Comparison of ENCODE assay signal across 17 mouse cellular contexts in the genomic region with DNA sequence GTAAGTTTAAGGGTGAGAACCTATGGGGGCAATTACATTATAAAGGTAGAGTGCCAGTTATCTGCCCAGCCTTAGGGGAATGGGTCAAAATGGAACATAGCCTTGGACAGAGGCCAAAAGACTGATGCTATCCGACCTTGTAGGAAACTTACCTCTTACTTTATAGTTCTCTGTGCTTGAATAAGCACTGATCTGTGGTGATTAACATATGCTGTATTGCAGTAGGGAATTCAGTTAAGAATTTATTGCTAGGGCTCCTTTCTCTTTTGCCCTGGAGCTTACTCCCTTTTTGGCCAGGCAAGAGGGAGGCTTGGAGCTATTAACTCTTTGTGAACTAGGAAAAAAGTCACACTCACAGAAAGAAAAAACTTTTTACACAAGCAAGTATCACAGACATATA.
"Had no signal": no experiment of that assay in that cellular context is flagged by ENCODE, and none has a peak within 500 bp of the region (broad histone marks: within the 10 kb centered on the region; RNA-seq: fewer than 3 reads in every experiment).

No protein-coding gene starts in this region.

- DNase-seq: layer of hippocampus, adult 9-11 months; liver; lung, adult 18-20 months; lung, postnatal 10 days; lung, postnatal 36 days; midbrain, embryonic 14.5 days; thymus, adult 18-20 months; thymus, postnatal 36 days had no signal

- H3K4me1 ChIP-seq: liver, embryonic 12.5 days; liver, embryonic 15.5 days; lung, embryonic 15.5 days; megakaryocyte, embryonic 14.5 days; midbrain, embryonic 10.5 days had no signal

- H3K27ac ChIP-seq: layer of hippocampus, adult 2 months; limb, embryonic 10.5 days; limb, embryonic 13.5 days; liver, embryonic 12.5 days; liver, embryonic 15.5 days; lung, embryonic 15.5 days; midbrain, embryonic 10.5 days had no signal

- H3K27me3 ChIP-seq: limb, embryonic 13.5 days; liver, embryonic 12.5 days; liver, embryonic 15.5 days; lung, embryonic 15.5 days; megakaryocyte, embryonic 14.5 days had no signal

- H3K4me3 ChIP-seq: layer of hippocampus, adult 2 months; limb, embryonic 10.5 days; limb, embryonic 13.5 days; liver, embryonic 12.5 days; liver, embryonic 15.5 days; lung, embryonic 15.5 days; megakaryocyte, embryonic 14.5 days; midbrain, embryonic 10.5 days had no signal

- H3K9ac ChIP-seq: limb, embryonic 13.5 days; liver, embryonic 12.5 days; liver, embryonic 15.5 days; lung, embryonic 15.5 days had no signal

- H3K9me3 ChIP-seq: limb, embryonic 10.5 days; limb, embryonic 13.5 days; liver, embryonic 12.5 days; liver, embryonic 15.5 days; lung, embryonic 15.5 days; midbrain, embryonic 10.5 days had no signal

- H3K4me2 ChIP-seq: limb, embryonic 13.5 days; liver, embryonic 12.5 days; liver, embryonic 15.5 days; lung, embryonic 15.5 days had no signal

- H3K36me3 ChIP-seq: limb, embryonic 10.5 days; limb, embryonic 13.5 days; liver, embryonic 12.5 days; liver, embryonic 15.5 days; lung, embryonic 15.5 days; midbrain, embryonic 10.5 days had no signal

- ATAC-seq: intestine, postnatal 0 days; liver, embryonic 12.5 days had no signal
